Mouse (Mus musculus) G1E (cell line): Measurements from ENCODE around the gene Mymk. TPM values are rescaled to one million over a fixed set of nuclear protein-coding genes. Genes with fewer than 3 reads are reported as not detected.

Experiments
- ATAC-seq: 2 replicates; pipeline ENCODE4 v1.8.0; 2016; ENCODE audit warnings: mild to moderate bottlenecking; ENCODE audit not compliant: insufficient number of reproducible peaks, poor library complexity, low FRiP score, severe bottlenecking; ENCODE audit errors: extremely low read depth
- DNase-seq: peaks from one replicate; pipeline ENCODE4 v3.0.0; 2012; ENCODE audit warnings: low spot score
- H3K27me3 ChIP-seq: 2 replicates; pipeline ENCODE4 v1.6.1; 2012; ENCODE audit warnings: mild to moderate bottlenecking, low read length, inconsistent platforms; ENCODE audit not compliant: insufficient read depth
- H3K36me3 ChIP-seq: replicated peaks from 2 replicates; pipeline ENCODE3; 2012; ENCODE audit warnings: mild to moderate bottlenecking, inconsistent platforms
- H3K4me1 ChIP-seq: 2 replicates; pipeline ENCODE4 v1.6.1; 2012; ENCODE audit warnings: low read depth, low read length, inconsistent platforms, mixed read lengths; ENCODE audit not compliant: insufficient read depth
- H3K4me3 ChIP-seq: 2 replicates; pipeline ENCODE4 v1.5.1; 2012; ENCODE audit warnings: low read depth, mild to moderate bottlenecking, inconsistent platforms, low read length, moderate library complexity, mixed read lengths
- H3K9me3 ChIP-seq: replicated peaks from 2 replicates; pipeline ENCODE4 v1.6.1; 2012; ENCODE audit warnings: inconsistent platforms
- CTCF ChIP-seq: IDR thresholded peaks from 2 replicates; pipeline ENCODE4 v1.5.1; 2012; ENCODE audit warnings: low read depth, low read length, inconsistent platforms, mixed read lengths
- GATA1 ChIP-seq: IDR thresholded peaks from 2 replicates; pipeline ENCODE4 v1.6.1; 2012; ENCODE audit warnings: borderline replicate concordance, low read length, inconsistent platforms, mixed read lengths
- GATA2 ChIP-seq: IDR thresholded peaks from 2 replicates; pipeline ENCODE4 v1.6.1; 2012; ENCODE audit warnings: low read depth, low read length, inconsistent platforms, borderline replicate concordance
- POLR2AphosphoS5 ChIP-seq: IDR thresholded peaks from 2 replicates; pipeline ENCODE4 v1.6.1; 2012; ENCODE audit warnings: low read depth, low read length, inconsistent platforms; ENCODE audit not compliant: insufficient replicate concordance
- TAL1 ChIP-seq: conservative IDR thresholded peaks from 2 replicates; pipeline ENCODE4 v1.6.1; 2012; ENCODE audit warnings: low read depth, low read length, inconsistent platforms, mixed read lengths
- polyA plus RNA-seq: library from polyadenylated mRNA; stranded (reverse); fragments of >175 nt; gene quantifications from 2 replicates; pipeline ENCODE4 v1.2.3, GENCODE M21; 2012
- total RNA-seq, 2 experiments: library from RNA; stranded (forward) in 1 of 2; stranded (reverse) in 1 of 2; fragments of 200-1000 nt in 1 of 2; fragments of >200 nt in 1 of 2; fragmentation: Nextera tagmentation in 1 of 2; gene quantifications; 2 replicates each; pipeline ENCODE4 v1.2.3; 2014 to 2017

Mymk gene
- total and polyA plus RNA-seq, 3 experiments = 0.27 TPM; not detected in 2

DNA sequence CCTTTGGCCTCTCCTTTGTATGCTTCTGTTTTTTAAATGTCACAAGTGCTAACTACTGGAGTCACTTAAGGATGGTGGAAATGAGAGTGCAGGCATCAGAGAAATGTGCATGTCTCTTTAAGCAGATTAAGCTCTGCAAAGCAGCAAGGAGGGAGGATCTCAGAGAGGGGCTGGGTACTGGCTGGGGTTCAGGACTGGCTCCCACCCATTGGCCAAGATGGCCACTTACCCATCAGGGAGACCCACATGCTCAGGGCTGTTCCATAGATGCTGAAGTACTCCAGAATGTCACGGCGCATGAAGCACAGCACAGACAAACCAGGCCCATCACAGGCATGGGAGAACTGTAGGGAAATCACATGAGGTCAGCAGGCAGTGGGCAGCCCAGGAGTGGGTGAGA lies 4.9 kb downstream of the Mymk start:
- TF ChIP-seq TAL1 = no peak
- TF ChIP-seq GATA1 = no peak
- H3K4me3 ChIP-seq = no peak overlapping the region
- peaks cover 9% of the 10 kb centered on the region for H3K27me3 ChIP-seq
- no peaks in the 10 kb centered on the region for H3K36me3 ChIP-seq
- no peaks in the 10 kb centered on the region for H3K4me1 ChIP-seq
- ATAC-seq (no peak), DNase-seq (no peak)
- H3K9me3 ChIP-seq = no peaks in the 10 kb centered on the region

DNA sequence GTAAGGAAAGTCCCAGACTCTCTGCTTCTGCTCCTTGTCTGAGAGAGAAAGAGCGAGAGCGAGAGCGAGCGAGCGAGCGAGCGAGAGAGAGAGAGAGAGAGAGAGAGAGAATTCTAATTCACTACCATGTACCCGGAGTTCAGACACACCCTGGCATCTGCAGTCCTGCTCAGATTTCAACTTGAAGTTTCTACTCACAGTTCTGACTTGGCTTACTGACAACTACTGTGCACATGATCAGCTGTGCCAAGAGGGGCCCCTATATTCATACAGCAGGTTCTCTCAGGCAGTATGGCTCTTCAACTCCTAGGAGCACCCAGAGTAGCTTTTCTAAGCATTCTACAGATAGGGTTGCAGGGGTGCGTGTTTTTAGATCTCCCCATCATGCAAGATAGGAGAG lies 12.8 kb downstream of the Mymk start:
- Histone ChIP-seq H3K36me3 (no peaks in the 10 kb centered on the region), H3K9me3 (no peaks in the 10 kb centered on the region), H3K4me3 (no peak overlapping the region), H3K27me3 (peaks cover 13% of the 10 kb centered on the region; the same call in 1 of the 2 replicates), H3K4me1 (no peaks in the 10 kb centered on the region)
- DNase-seq = no peak
- ATAC-seq = no peak
- TF ChIP-seq TAL1 (no peak), GATA2 (no peak), POLR2AphosphoS5 (no peak), CTCF (no peak), GATA1 (no peak)

DNA sequence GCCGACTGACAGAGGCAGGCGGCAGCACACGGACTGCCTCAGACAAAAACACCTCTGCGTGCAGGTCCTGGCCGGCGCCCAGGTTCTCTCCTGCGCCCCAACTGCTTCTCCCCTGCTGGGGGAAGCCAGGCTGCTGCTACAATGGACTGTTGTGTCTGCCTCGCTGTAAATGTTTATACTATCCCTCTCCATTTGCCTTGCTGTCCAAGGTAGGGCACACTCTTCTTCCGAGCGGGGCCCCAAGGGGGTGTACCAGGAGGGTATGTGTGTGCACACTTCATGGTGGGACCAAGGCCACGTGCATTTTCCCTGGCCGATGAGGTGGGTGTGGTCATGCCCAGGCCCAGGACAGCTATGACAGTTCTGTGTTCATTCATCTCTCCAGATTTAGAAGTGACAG lies 13.2 kb downstream of the Mymk start:
- Histone ChIP-seq H3K4me3 (no peak overlapping the region), H3K27me3 (peaks cover 13% of the 10 kb centered on the region; the same call in 1 of the 2 replicates), H3K4me1 (no peaks in the 10 kb centered on the region), H3K9me3 (no peaks in the 10 kb centered on the region), H3K36me3 (no peaks in the 10 kb centered on the region)
- DNase-seq = no peak
- ATAC-seq = no peak
- TF ChIP-seq POLR2AphosphoS5 = no peak
- no peak for TF ChIP-seq CTCF
- no peak for TF ChIP-seq GATA2
- no peak for TF ChIP-seq TAL1
- no peak for TF ChIP-seq GATA1

DNA sequence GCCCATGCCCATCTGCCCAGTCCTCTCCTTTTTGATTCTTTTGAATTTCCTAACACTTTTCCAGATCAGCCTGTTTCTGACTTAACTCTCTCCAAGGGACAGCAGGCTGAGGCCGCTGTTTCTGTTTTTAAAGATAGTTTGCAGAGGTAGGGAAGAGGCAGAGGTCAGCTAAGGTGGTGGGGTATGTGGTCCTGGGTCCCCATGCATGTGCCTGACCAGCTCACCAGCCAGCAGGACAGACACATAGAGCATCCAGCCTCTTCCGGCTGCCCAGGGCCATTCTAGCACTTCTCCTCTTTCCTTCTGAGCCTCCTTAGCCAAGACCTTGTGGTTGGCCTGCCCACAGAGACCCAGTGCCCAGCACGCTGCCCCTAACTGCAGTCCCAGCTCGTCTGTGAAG lies 13.7 kb downstream of the Mymk start:
- Histone ChIP-seq H3K36me3 (no peaks in the 10 kb centered on the region), H3K27me3 (peaks cover 13% of the 10 kb centered on the region; the same call in 1 of the 2 replicates), H3K9me3 (no peaks in the 10 kb centered on the region), H3K4me1 (no peaks in the 10 kb centered on the region), H3K4me3 (no peak overlapping the region)
- ATAC-seq (no peak), DNase-seq (no peak)
- TF ChIP-seq GATA1 = no peak
- no peak for TF ChIP-seq POLR2AphosphoS5
- TF ChIP-seq GATA2 = no peak
- no peak for TF ChIP-seq CTCF
- TF ChIP-seq TAL1 = no peak

DNA sequence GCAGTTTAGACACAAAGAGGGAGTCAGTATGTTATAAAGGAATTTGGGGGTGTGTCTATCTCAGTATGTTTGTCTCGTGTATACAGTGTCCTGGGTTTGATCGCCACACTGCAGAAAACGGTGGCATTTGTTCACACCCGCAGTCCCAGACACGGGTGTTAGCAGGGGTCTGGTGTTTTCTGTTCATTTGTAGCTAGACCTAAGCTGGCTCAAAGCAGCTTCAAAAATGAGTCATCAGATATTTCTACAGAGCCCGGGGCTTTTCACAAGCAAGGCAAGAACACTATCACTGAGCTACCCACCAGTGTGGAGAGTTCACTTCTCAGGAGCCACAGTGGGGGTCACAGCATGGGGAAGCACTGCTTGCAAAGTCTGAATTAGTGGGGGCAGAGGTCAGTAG lies 22.6 kb downstream of the Mymk start:
- TF ChIP-seq GATA1 = no peak
- Histone ChIP-seq H3K4me1 (no peaks in the 10 kb centered on the region), H3K4me3 (no peak overlapping the region), H3K9me3 (no peaks in the 10 kb centered on the region), H3K27me3 (peaks cover 28% of the 10 kb centered on the region), H3K36me3 (no peaks in the 10 kb centered on the region)
- ATAC-seq (no peak), DNase-seq (no peak)

DNA sequence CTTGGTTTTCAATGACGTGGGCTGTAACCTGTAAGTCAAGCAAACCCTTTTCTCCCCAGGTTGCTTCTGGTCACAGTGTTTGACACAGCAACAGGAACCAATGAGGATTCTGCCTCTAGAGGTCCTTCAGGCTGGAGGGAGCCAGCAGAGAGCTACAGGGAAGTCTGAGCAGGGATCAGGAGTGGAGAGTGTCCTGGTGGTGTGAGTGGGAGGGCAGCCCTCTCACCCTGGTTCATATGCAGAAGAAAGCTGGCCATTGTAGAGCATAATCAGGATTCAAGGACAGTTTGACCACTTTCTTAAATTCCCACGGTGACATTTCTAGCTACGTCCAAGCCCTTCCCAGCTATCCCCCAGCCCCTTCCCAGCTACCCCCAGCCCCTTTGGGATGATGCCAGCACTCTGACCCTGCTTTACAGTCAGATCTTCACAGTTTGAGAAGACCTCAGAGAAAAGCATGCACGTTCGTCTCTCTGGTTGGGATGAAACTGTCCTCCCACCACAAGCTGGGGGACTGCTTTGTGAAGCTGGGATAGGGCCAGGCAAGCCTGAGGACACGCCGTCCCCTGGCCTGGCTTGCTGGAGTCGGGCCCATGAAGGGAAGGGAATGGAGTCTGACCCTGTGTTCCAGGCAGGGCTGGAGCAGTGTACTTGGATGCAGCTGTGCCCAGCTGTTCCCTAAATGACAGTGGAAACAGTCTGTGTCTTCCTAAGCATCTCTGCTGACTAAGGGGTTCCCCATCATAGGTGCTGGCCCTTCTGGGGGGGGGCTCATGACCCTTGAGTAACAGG lies 25.8 kb downstream of the Mymk start:
- TF ChIP-seq GATA2 (no peak), CTCF (no peak), POLR2AphosphoS5 (no peak), GATA1 (no peak), TAL1 (no peak)
- no peaks in the 10 kb centered on the region for H3K36me3 ChIP-seq
- H3K27me3 ChIP-seq = peaks cover 35% of the 10 kb centered on the region
- DNase-seq = no peak
- no peak for ATAC-seq
- H3K9me3 ChIP-seq = no peaks in the 10 kb centered on the region
- H3K4me3 ChIP-seq = no peak overlapping the region
- H3K4me1 ChIP-seq = no peaks in the 10 kb centered on the region

DNA sequence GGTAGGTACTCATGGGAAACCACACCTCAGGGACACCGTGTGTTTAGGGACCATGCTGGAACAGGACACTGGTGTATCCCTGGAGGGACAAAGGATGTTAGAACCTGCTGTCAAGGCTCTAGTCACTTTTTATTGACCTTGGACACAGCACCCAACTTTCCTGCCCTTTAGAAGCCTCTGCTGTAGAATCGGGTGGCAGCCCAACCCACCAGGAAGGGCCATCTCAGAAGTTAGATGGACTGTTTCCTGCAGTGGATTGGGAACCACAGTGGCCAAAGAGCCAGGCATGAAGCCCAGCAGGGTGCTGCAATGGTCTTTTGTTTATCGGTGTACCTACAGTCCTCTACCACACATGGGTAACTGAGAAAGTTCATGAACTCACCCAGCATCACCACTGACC lies 27.3 kb downstream of the Mymk start:
- no peaks in the 10 kb centered on the region for H3K36me3 ChIP-seq
- peaks cover 41% of the 10 kb centered on the region for H3K27me3 ChIP-seq
- DNase-seq (no peak), ATAC-seq (no peak)
- H3K4me3 ChIP-seq = no peak overlapping the region
- H3K4me1 ChIP-seq = no peaks in the 10 kb centered on the region
- no peak for TF ChIP-seq CTCF
- no peaks in the 10 kb centered on the region for H3K9me3 ChIP-seq
